Mouse (Mus musculus): ENCODE measurements around the gene Lgals2. TPM values are rescaled to one million over a fixed set of nuclear protein-coding genes. Genes with fewer than 3 reads are reported as not detected.
A peak's percentile ranks its signal among the peaks of the same experiment; 100 is the strongest.

Gene Lgals2
- total RNA-seq (2021): not detected
- long read RNA-seq, experiment 1: 0 reads
- long read RNA-seq, experiment 2: 0 reads

- Histone ChIP-seq H3K27ac (no peak within 1 kb of the TSS), H3K4me3 (no peak within 1 kb of the TSS)
- intact Hi-C loops (cut with DNase I): no loop called here
- no peak for DNase-seq (ENCODE audit: extremely low spot score in 1 of 2, low spot score in 2 of 2)
- TF ChIP-seq CTCF (IDR thresholded peaks at IDR 0.05): no peak
Observed at GRCm38 (mm10) chr15:78855303-78855965, at the start of gene Lgals2. Gene Lgals2, minus strand, starts transcription at chr15:78855529.

DNA sequence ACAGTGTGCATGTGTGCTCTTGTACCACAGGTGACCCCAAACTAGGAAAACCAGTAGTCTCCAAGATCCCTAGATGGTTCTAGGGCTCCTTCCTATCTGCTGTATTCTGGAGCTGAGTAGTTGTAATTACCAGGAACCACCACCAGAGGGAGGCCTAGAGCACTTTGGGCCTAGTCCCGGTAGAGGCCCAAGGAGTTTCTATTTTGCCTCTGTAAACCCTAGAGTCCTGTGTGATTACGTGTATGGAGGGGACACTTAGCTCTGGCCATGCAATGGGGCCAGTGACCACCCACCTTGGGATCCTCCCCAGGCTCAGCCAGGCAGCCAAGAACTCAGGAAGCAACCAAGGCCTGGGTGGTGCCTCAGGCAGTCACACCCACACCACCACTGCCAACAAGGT is 47.9 kb upstream of the Lgals2 start:
- TF ChIP-seq CTCF (IDR thresholded peaks at IDR 0.05): peak; percentile 95
- intact Hi-C loops (cut with DNase I): no loop called here
- peak; percentile 78 to 87 for DNase-seq (ENCODE audit: extremely low spot score in 1 of 2, low spot score in 2 of 2)

DNA sequence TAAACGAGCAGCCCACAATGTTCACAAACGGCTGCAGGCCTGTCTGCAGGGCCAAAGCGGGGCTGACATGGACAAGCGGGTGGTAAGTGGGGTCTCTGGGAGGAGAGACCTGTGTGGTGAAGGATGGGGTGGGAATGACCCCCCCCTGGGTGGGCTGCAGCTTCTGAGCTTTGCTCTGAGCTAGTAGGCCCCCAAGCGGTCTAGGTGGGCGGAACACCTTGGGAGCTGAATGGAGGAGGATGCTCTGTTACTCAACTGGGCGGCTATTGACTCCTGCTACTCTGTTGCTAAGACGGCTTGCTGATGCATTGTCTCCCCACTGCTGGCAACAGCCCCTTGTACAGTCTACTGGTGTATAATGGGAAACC is 46.1 kb upstream of the Lgals2 start:
- Histone ChIP-seq H3K4me3 (no peak overlapping the region), H3K27ac (no peak overlapping the region)
- no peak for DNase-seq (ENCODE audit: extremely low spot score in 1 of 2, low spot score in 2 of 2)
- intact Hi-C loops (cut with DNase I): no loop called here
- TF ChIP-seq CTCF (IDR thresholded peaks at IDR 0.05): no peak; the same call in 1 of the 2 replicates

More for the DNA sequence above, 47.9 kb upstream of the Lgals2 start:
- Histone ChIP-seq H3K27ac (no peak overlapping the region), H3K4me3 (peak overlapping the region; percentile 21; the same call in 1 of the 2 replicates)

- no peak for TF ChIP-seq CTCF (IDR thresholded peaks at IDR 0.05)
- no peak for DNase-seq (ENCODE audit: extremely low spot score in 1 of 2, low spot score in 2 of 2)
- H3K27ac ChIP-seq: peak overlapping the region; percentile 91; the same call in 1 of the 2 replicates
- H3K4me3 ChIP-seq: peak overlapping the region; percentile 64
- intact Hi-C loops (cut with DNase I): no loop called here
Observed at GRCm38 (mm10) chr15:78900585-78901421, 45.5 kb upstream of the Lgals2 start.

DNA sequence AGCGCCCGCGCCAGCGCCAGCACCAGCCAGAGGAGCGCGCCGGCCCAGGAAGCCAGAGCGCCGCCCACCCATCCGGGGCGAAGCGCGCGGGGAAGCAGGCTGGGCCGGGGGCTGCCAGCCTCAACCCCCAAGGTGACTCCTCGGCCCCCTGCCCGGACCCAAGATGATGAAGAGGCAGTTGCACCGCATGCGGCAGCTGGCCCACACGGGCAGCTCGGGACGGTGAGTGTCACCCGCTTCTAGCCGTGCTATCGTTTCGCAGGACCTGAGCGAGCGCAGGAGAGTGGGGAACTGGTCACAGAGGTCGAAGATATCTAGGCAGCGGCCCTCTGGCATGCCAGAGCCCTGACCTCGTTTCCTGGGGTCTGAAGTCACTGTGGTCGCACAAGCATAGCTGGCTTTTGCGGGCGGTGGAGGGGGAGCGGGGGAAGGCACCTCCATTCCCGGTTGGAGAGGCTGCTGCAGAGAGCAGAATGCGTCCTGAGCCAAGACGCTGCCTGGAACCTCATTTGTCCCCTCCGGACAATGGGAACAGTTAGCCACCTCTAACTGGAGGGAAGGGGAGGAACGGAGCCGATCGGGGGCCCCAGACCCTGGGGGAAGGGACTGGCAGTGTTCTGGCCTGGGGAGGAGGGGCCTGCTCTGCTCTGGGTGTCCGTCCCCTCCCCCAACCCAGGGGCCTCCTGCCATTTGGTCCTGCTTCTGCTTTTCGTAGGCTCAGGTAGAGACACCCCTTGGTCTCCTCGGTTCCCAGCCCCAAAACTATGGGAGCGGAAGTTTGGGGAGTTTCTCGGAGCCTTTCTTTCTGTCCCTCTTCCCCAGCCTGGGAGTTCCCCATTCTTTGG is 44.6 kb upstream of the Lgals2 start, which contains the start of gene Sh3bp1:
Gene Sh3bp1, plus strand, starts transcription at position 29 of the 845 bp plus-strand sequence.
- intact Hi-C loops (cut with DNase I): no loop called here
- peak within 1 kb of the TSS; percentile 91 for H3K27ac ChIP-seq

GRCm38 (mm10) chr15:78899409-78899739 is 44.0 kb upstream of the Lgals2 start, which contains the start of gene Gm49510:
Gene Gm49510, plus strand, starts transcription at chr15:78899667.
- peak within 1 kb of the TSS; percentile 64 for H3K4me3 ChIP-seq
- TF ChIP-seq CTCF (IDR thresholded peaks at IDR 0.05): no peak
- H3K27ac ChIP-seq: peak within 1 kb of the TSS; percentile 91
- DNase-seq (ENCODE audit: extremely low spot score in 1 of 2, low spot score in 2 of 2): no peak
- intact Hi-C loops (cut with DNase I): no loop called here

More for the DNA sequence above, 44.6 kb upstream of the Lgals2 start, which contains the start of gene Sh3bp1:
- DNase-seq (ENCODE audit: extremely low spot score in 1 of 2, low spot score in 2 of 2): peak; percentile 62 to 64
- no peak for TF ChIP-seq CTCF (IDR thresholded peaks at IDR 0.05)
- H3K4me3 ChIP-seq: peak within 1 kb of the TSS; percentile 64

- no peak for DNase-seq (ENCODE audit: extremely low spot score in 1 of 2, low spot score in 2 of 2)
- intact Hi-C loops (cut with DNase I): no loop called here
- no peak overlapping the region for H3K4me3 ChIP-seq
- H3K27ac ChIP-seq: no peak overlapping the region
- TF ChIP-seq CTCF (IDR thresholded peaks at IDR 0.05): no peak
Observed at GRCm38 (mm10) chr15:78898507-78899001, 43.2 kb upstream of the Lgals2 start.

DNA sequence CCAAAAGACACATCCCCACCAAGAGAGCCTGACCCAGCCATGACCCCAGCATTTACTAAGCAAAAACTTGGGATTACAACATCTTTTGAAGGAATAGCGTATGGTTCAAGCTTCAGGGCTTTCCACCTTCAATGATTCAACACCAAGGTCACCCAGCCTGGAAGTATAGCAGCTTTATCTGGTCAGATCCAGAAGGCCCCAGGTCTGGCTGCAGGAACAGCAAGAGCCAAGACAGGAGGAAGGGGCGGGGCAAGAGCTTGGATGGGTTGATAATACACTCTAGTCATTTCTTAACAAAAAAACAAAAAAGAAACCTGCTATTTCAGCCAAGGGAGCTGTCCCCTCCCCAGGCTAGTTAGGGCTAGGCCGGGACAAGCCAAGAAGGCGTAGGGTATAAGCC is 42.2 kb upstream of the Lgals2 start:
- H3K4me3 ChIP-seq: no peak overlapping the region
- intact Hi-C loops (cut with DNase I): no loop called here
- no peak for TF ChIP-seq CTCF (IDR thresholded peaks at IDR 0.05)
- DNase-seq (ENCODE audit: extremely low spot score in 1 of 2, low spot score in 2 of 2): no peak
- no peak overlapping the region for H3K27ac ChIP-seq

DNA sequence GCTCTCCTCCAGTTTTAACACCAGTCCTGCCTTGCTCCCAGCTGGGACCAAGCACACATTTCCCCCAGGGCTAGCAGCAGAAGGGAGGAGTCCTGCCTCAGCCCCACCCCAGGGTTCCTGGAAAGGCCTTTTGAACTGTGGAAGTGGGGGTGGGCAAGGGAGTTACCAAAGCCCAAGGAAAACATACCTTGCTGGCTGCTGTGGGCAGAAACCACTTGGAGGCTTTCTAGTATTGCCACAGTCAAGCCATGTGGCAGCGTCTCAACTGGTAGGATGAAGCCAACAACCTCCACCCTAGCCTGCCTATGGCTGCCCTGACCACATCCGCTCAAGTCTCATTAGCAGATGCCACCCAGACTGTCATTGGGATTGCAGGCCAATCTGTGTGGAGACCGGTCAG is 40.8 kb upstream of the Lgals2 start:
- TF ChIP-seq CTCF (IDR thresholded peaks at IDR 0.05): no peak
- H3K4me3 ChIP-seq: no peak overlapping the region
- H3K27ac ChIP-seq: no peak overlapping the region
- DNase-seq (ENCODE audit: extremely low spot score in 1 of 2, low spot score in 2 of 2): no peak
- intact Hi-C loops (cut with DNase I): no loop called here

GRCm38 (mm10) chr15:78895741-78896140 is 40.4 kb upstream of the Lgals2 start:
- Histone ChIP-seq H3K27ac (no peak overlapping the region), H3K4me3 (no peak overlapping the region)
- intact Hi-C loops (cut with DNase I): no loop called here
- no peak for TF ChIP-seq CTCF (IDR thresholded peaks at IDR 0.05)
- DNase-seq (ENCODE audit: extremely low spot score in 1 of 2, low spot score in 2 of 2): no peak

- Histone ChIP-seq H3K4me3 (no peak overlapping the region), H3K27ac (0 out of 2 replicates have a peak overlapping the region, but pooled peaks have one; percentile 15)
- intact Hi-C loops (cut with DNase I): no loop called here
- no peak for TF ChIP-seq CTCF (IDR thresholded peaks at IDR 0.05)
- no peak for DNase-seq (ENCODE audit: extremely low spot score in 1 of 2, low spot score in 2 of 2)
Observed at GRCm38 (mm10) chr15:78894726-78895125, 39.4 kb upstream of the Lgals2 start.

Measured in left cerebral cortex, adult 2 months (tissue).